Comparison of ENCODE assay signal across 8 mouse cellular contexts in the genomic region with DNA sequence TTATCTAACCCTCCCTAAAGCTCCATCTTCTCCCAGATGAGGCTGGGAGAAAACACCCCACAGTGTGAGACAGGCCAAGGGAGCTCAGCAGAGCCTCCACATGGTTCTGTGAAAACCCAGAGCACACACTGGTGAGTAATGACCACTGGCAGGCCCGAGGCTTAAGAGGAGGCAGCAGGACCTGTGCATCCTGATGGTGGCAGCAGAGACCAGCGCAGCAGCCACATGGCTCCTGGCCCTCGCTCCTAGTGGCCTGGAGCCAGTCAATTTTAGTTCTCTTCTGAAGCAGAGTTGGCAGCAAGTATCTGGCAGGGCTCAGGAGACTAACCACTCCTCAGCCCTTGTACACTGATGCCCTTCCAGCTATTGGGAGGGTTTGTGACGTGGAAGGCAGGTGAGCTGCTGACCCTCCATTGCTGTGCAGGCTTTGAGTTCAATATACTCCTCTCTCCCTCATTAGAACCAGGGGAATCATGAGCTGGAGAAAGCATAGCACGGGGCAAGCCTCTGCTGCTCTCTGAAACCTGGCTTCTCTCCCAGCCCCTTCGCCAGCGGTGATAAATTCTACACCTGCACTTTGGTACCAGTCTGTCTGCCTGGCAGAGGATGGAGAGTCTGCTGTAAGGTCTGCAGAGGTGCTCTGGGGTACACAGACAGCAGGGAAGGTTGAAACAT. TPM values are rescaled to one million over a fixed set of nuclear protein-coding genes. Genes with fewer than 3 reads are reported as not detected.
DNase-seq lines count a peak whose midpoint lies in the region; ATAC-seq and TF ChIP-seq lines count a peak whose summit lies in the region.

No protein-coding gene starts in this region.

- peak; percentile 94 for DNase-seq in cerebellum, adult 2 months
- peak; percentile 67 for DNase-seq in forelimb bud, embryonic 11.5 days (ENCODE audit: low read depth, low spot score)
- DNase-seq in heart, postnatal 14 days = peak; percentile 83 to 89
- peak; percentile 27 for DNase-seq in large intestine, adult 2 months (ENCODE audit: low read depth, low spot score)
- no peak for DNase-seq in liver, embryonic 13.5 days
- peak; percentile 34 to 51 for DNase-seq in urinary bladder, adult 18-20 months (ENCODE audit: low spot score in 2 of 2)

- H3K4me3 ChIP-seq in E14TG2a.4 (replicated peaks; ENCODE audit: low read length) = no peak overlapping the region
- no peak overlapping the region for H3K4me3 ChIP-seq in cerebellum, adult 2 months (replicated peaks; ENCODE audit: insufficient read depth, low read depth, low read length)
- no peak overlapping the region for H3K4me3 ChIP-seq in liver, embryonic 13.5 days (replicated peaks)
- no peak overlapping the region for H3K4me3 ChIP-seq in neural tube, embryonic 14.5 days (ENCODE audit: low read depth, low read length)

- ATAC-seq in liver, embryonic 13.5 days (ENCODE audit: low read depth) = peak; percentile 47
- peak; percentile 89 for ATAC-seq in neural tube, embryonic 14.5 days (ENCODE audit: low read depth)

- no peak overlapping the region for H3K9ac ChIP-seq in liver, embryonic 13.5 days
- no peak overlapping the region for H3K9ac ChIP-seq in neural tube, embryonic 14.5 days (replicated peaks; ENCODE audit: low read depth, low read length)

- H3K4me1 ChIP-seq in E14TG2a.4 (replicated peaks; ENCODE audit: low read depth, low read length) = no peaks in the 10 kb centered on the region
- H3K4me1 ChIP-seq in cerebellum, adult 2 months (ENCODE audit: control insufficient read depth, insufficient read depth, low read length) = peaks cover 30% of the 10 kb centered on the region
- H3K4me1 ChIP-seq in liver, embryonic 13.5 days (replicated peaks) = no peaks in the 10 kb centered on the region
- H3K4me1 ChIP-seq in neural tube, embryonic 14.5 days (ENCODE audit: control insufficient read depth, insufficient read depth, low read length) = peaks cover 5% of the 10 kb centered on the region; the same call in 1 of the 2 replicates

- H3K4me2 ChIP-seq in liver, embryonic 13.5 days = no peak overlapping the region
- H3K4me2 ChIP-seq in neural tube, embryonic 14.5 days (ENCODE audit: low read depth, low read length) = no peak overlapping the region

- H3K9me3 ChIP-seq in E14TG2a.4 (ENCODE audit: low read length) = no peaks in the 10 kb centered on the region
- H3K9me3 ChIP-seq in liver, embryonic 13.5 days (replicated peaks) = no peaks in the 10 kb centered on the region
- no peaks in the 10 kb centered on the region for H3K9me3 ChIP-seq in neural tube, embryonic 14.5 days (ENCODE audit: control insufficient read depth, low read length)

- no peaks in the 10 kb centered on the region for H3K36me3 ChIP-seq in E14TG2a.4 (ENCODE audit: insufficient read depth, low read length)
- no peaks in the 10 kb centered on the region for H3K36me3 ChIP-seq in liver, embryonic 13.5 days
- H3K36me3 ChIP-seq in neural tube, embryonic 14.5 days (ENCODE audit: control insufficient read depth, insufficient read depth, low read length) = no peaks in the 10 kb centered on the region

- 3% methylated on average over 7 of the region's 7 CpGs for WGBS in cerebellum, adult 2 months
- WGBS in large intestine, adult 2 months = 18% methylated on average over 7 of the region's 7 CpGs
- WGBS in liver, embryonic 13.5 days (ENCODE audit: insufficient replicate concordance) = 38% methylated on average over 7 of the region's 7 CpGs
- 27% methylated on average over 7 of the region's 7 CpGs for WGBS in neural tube, embryonic 14.5 days

- intact Hi-C loops in heart, postnatal 14 days (cut with DNase I) = loop anchor here (1.0 kb wide), 2 partner anchors 130 to 504 kb away; no protein-coding TSS in a partner anchor

- peak overlapping the region; percentile 86 for H3K27ac ChIP-seq in cerebellum, adult 2 months (ENCODE audit: insufficient read depth, low read length)
- H3K27ac ChIP-seq in liver, embryonic 13.5 days = no peak overlapping the region
- H3K27ac ChIP-seq in neural tube, embryonic 14.5 days (ENCODE audit: low read depth, low read length) = no peak overlapping the region; the same call in 1 of the 2 replicates

- H3K27me3 ChIP-seq in E14TG2a.4 (ENCODE audit: insufficient read depth, low read length) = no peaks in the 10 kb centered on the region
- no peaks in the 10 kb centered on the region for H3K27me3 ChIP-seq in cerebellum, adult 2 months (ENCODE audit: control insufficient read depth, insufficient read depth, low read length)
- H3K27me3 ChIP-seq in liver, embryonic 13.5 days = no peaks in the 10 kb centered on the region
- H3K27me3 ChIP-seq in neural tube, embryonic 14.5 days (ENCODE audit: control insufficient read depth, insufficient read depth, low read length) = no peaks in the 10 kb centered on the region

- 0 out of 2 replicates have a peak, but pooled peaks have one; percentile 3 for TF ChIP-seq POLR2A in cerebellum, adult 2 months (IDR thresholded peaks at IDR 0.05; ENCODE audit: borderline replicate concordance, insufficient read depth, low read length)

- TF ChIP-seq CTCF in E14TG2a.4 (conservative IDR thresholded peaks at IDR 0.05; ENCODE audit: low read length) = peak; percentile 32
- peak; percentile 99 for TF ChIP-seq CTCF in cerebellum, adult 2 months (IDR thresholded peaks at IDR 0.05; ENCODE audit: borderline replicate concordance, insufficient read depth, low read depth, low read length)

RNA-seq across cellular contexts. Expression of gene Bfsp2, which starts 14.3 kb away (rescaled TPM):
- polyA plus RNA-seq in cerebellum, adult 2 months (2012; rRNA removed) = 7.6 and 9.2 TPM in 2 replicates
- total RNA-seq in heart, postnatal 14 days (2021) = under 1 TPM in 1 of 2 experiments, not detected in 1; 0.65 TPM
- 1.3 and 1.8 TPM in 2 replicates for polyA plus RNA-seq in large intestine, adult 2 months (2012; rRNA removed)
- polyA plus RNA-seq in liver, embryonic 13.5 days (2015; fragmentation: Nextera tagmentation; extraction: Ambion mirVana) = 0.57 and 0.65 TPM in 2 replicates
- polyA plus RNA-seq in neural tube, embryonic 14.5 days (2014; fragmentation: Nextera tagmentation; extraction: Ambion mirVana) = 1.0 and 2.3 TPM in 2 replicates
